Mouse (Mus musculus) small intestine, adult 2 months (tissue): ENCODE measurements around the gene Gm21680.
"Not testable (repeated sequence)": the region's sequence is repeated elsewhere in the genome, so short reads cannot be mapped to it uniquely, and the experiment has no call there.

Experiments used
- CTCF ChIP-seq: fragments of 200-500 bp; IDR thresholded peaks from 2 replicates; pipeline ENCODE4 v1.5.1; 2012; ENCODE audit warnings: low read depth, mild to moderate bottlenecking, control low read depth, inconsistent platforms, low read length, moderate library complexity, mixed read lengths; ENCODE audit not compliant: insufficient replicate concordance, insufficient read length; ENCODE audit errors: extremely low read depth
- POLR2A ChIP-seq: fragments of 200-500 bp; IDR thresholded peaks from 2 replicates; pipeline ENCODE4 v1.6.1; 2012; ENCODE audit warnings: low read depth, mild to moderate bottlenecking, control low read depth, inconsistent platforms, low read length, moderate library complexity

DNA sequence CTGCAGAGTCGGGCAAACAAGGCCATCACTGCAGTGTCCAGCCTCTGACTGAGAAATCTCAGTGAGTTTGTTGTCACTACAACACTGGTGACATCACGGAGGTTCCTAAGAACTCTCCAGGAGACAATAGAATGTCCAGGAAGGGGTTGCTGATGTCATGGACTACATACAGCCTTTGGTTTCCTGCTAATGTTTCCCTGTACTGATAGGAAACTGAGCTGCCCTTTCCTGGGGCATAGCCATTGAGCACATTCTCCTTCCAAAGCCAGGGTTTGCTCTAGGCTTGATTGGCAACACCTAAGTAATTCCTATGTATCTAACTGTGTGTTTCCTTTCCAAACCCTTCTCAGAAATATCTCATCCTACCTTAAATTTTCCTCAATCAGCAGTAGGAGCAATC lies at the start of gene Gm21680:
- not testable (repeated sequence) for TF ChIP-seq CTCF, POLR2A
